Mouse (Mus musculus) hindlimb bud, embryonic 11.5 days (tissue): ENCODE results near the gene Cacnb2.
A peak's percentile ranks its signal among the peaks of the same experiment; 100 is the strongest.
"Not testable (repeated sequence)": the region's sequence is repeated elsewhere in the genome, so short reads cannot be mapped to it uniquely, and the experiment has no call there.

ENCODE experiments used
- DNase-seq: peaks from one replicate; pipeline ENCODE4 v3.0.0-alpha.2; 2012; ENCODE audit warnings: low read depth, low spot score; ENCODE audit errors: extremely low spot score

Gene Cacnb2

GRCm38 (mm10) chr2:14656673-14657072, 53.8 kb downstream of the Cacnb2 start:
- no peak for DNase-seq

GRCm38 (mm10) chr2:14657205-14657844, 54.4 kb downstream of the Cacnb2 start:
- DNase-seq: no peak

- no peak for DNase-seq
These were observed 62.3 kb downstream of the Cacnb2 start for GRCm38 (mm10) chr2:14665213-14665612.

GRCm38 (mm10) chr2:14672117-14672516, 69.2 kb downstream of the Cacnb2 start:
- DNase-seq: no peak

- DNase-seq: peak; percentile 28
These were observed 74.1 kb downstream of the Cacnb2 start for GRCm38 (mm10) chr2:14676885-14677516.

- DNase-seq: no peak
These were observed 81.3 kb downstream of the Cacnb2 start for GRCm38 (mm10) chr2:14684231-14684630.

- peak; percentile 35 for DNase-seq
These were observed 100.2 kb downstream of the Cacnb2 start for GRCm38 (mm10) chr2:14702973-14703645.

- DNase-seq: no peak
These were observed 100.8 kb downstream of the Cacnb2 start for GRCm38 (mm10) chr2:14703676-14704075.

- no peak for DNase-seq
These were observed 107.4 kb downstream of the Cacnb2 start for GRCm38 (mm10) chr2:14710247-14710646.

- peak; percentile 26 for DNase-seq
These were observed 108.9 kb downstream of the Cacnb2 start for GRCm38 (mm10) chr2:14711751-14712150.

- no peak for DNase-seq
These were observed 110.2 kb downstream of the Cacnb2 start for GRCm38 (mm10) chr2:14713049-14713448.

GRCm38 (mm10) chr2:14716666-14717065, 113.8 kb downstream of the Cacnb2 start:
- DNase-seq: no peak

GRCm38 (mm10) chr2:14719119-14719718, 116.3 kb downstream of the Cacnb2 start:
- no peak for DNase-seq

GRCm38 (mm10) chr2:14725437-14725836, 122.5 kb downstream of the Cacnb2 start:
- DNase-seq: no peak

- not testable (repeated sequence) for DNase-seq
These were observed 123.7 kb downstream of the Cacnb2 start for GRCm38 (mm10) chr2:14726601-14727000.

- no peak for DNase-seq
These were observed 136.0 kb downstream of the Cacnb2 start for GRCm38 (mm10) chr2:14738927-14739326.

- no peak for DNase-seq
These were observed 136.6 kb downstream of the Cacnb2 start for GRCm38 (mm10) chr2:14739510-14739909.

- no peak for DNase-seq
These were observed 137.5 kb downstream of the Cacnb2 start for GRCm38 (mm10) chr2:14740359-14740758.

GRCm38 (mm10) chr2:14744761-14745160, 141.9 kb downstream of the Cacnb2 start:
- no peak for DNase-seq

- DNase-seq: no peak
These were observed 160.0 kb downstream of the Cacnb2 start for GRCm38 (mm10) chr2:14762846-14763245.

GRCm38 (mm10) chr2:14763931-14764330, 161.0 kb downstream of the Cacnb2 start:
- DNase-seq: no peak

- DNase-seq: no peak
These were observed 166.6 kb downstream of the Cacnb2 start for GRCm38 (mm10) chr2:14769448-14769847.
